Mouse (Mus musculus): ENCODE results near the gene Csmd2.

The Csmd2 gene

DNA sequence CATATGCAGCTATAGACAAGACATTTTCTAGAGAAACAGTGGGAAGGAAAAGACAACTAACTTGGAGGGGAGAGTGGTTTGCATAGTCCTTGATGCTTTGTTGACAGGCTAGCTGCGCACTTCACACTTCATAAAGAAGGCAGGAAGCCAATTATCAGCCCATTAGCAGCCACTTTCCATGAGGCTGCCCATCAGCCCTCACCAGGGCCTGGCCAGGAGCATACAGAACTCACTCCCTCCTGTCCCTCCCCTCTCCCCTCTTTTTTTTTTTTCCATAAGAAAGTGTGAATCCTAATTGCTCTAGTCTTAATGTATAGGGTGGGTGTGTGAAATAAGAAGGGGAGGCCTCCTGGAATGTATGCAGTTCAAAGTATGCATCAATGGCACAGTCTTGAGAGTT, 354.6 kb downstream of the Csmd2 start:
- no peak for DNase-seq

GRCm38 (mm10) chr4:128358751-128359150, 371.1 kb downstream of the Csmd2 start:
- no peak for DNase-seq

GRCm38 (mm10) chr4:128365851-128366250, 378.2 kb downstream of the Csmd2 start:
- no peak for DNase-seq

GRCm38 (mm10) chr4:128368088-128368487, 380.4 kb downstream of the Csmd2 start:
- DNase-seq = no peak

DNA sequence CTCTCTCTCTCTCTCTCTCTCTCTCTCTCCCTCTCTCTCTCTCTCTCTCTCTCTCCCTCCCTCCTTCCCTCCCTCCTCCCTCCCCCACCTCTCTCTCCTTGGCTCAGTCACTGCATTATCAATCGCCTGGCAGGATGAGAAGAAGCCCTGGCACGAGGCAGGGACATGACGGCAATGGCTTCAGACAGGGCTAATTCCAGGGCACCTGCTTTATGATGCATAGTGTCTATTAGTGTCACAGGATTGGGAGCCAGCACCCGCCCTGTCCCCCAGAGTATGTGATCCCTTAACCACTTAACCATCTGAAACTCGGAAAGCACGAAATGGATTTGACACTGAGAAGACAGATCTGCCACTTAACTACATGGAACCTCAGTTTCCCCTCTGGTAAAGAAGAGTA, 384.1 kb downstream of the Csmd2 start:
- DNase-seq = no peak

DNA sequence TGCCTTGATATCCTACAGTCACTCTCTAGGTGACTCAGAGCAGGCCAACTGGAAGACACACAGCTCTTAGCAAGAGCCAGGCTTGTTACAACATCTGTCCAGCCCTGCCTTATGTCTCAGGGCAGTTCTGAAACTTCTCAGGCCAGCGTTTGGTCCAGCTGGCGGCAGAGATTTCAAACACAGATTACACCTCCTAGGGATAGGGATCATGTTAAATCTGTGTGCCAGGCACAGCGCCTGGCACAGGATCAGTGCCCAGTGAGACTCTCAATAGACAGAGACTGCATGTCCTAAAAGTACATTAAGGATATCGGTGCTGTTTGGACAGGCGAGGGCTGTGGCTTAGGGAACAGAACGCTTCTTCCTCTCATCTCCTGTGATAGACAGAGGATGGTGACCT, 385.5 kb downstream of the Csmd2 start:
- DNase-seq = no peak

- no peak for DNase-seq
Observed at GRCm38 (mm10) chr4:128374051-128374450, 386.4 kb downstream of the Csmd2 start.

DNA sequence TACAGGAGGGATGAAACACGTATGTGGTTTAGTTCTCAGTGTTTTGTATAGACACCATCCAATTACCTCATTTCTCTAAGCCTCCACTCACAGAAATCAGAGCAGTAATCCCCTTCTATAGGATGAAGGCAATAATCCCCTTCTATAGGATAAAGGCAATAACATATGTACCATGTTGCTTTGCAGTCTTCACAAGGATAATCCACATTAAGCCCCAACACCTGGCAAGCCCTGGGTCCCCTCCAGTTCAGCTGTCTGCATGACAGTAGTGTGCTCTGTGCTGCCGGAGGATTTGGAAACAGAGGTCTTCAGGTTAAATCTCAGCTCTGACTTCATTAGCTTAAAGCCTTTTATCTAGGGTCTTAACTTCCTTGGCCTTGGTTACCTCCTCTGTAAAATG, 391.3 kb downstream of the Csmd2 start:
- DNase-seq = no peak

DNA sequence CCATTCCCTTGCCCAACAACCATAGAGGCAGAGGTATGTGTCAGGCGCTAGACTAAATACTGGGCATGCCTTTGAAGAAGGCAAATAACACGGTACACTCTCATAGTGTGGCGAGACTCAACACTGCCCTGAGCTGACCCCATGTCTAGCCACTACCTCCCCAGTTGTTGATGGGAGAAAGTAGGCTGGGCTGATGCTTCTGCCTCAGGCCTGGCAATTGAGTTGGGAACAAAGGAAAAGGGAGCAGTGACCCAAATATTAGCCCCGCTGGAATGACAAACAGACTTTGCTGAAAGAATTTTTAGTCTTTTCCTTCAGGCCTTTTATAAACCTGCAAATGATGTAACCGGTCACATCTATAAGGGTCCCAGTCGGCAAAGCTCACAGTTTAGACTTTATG, 393.7 kb downstream of the Csmd2 start:
- DNase-seq = no peak

- no peak for DNase-seq
Observed at GRCm38 (mm10) chr4:128383800-128384199, 396.1 kb downstream of the Csmd2 start.

DNA sequence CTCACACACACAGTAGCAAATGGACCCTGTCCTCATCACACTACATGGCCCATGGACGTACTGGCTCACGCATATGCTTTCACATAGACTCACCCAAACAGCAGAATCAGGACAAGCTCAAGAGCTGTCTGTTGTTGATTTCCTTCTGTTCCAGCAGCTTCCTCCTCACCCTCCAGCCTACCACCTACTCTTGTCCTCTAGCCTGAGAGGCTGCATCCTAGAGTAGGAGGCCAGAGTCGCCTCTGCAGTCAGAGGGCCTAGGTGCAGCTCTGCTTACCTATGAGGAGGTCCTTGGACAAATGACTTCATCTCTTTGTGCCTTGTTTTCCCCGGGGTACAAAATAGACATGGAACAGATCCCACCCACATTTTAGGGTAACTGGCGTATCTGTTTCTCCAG, 403.8 kb downstream of the Csmd2 start:
- no peak for DNase-seq

GRCm38 (mm10) chr4:128392279-128392678, 404.6 kb downstream of the Csmd2 start:
- DNase-seq = no peak

GRCm38 (mm10) chr4:128393864-128394263, 406.2 kb downstream of the Csmd2 start:
- DNase-seq = no peak

GRCm38 (mm10) chr4:128396616-128397015, 409.0 kb downstream of the Csmd2 start:
- no peak for DNase-seq

GRCm38 (mm10) chr4:128397804-128398203, 410.1 kb downstream of the Csmd2 start:
- peak in 1 of 2 experiments; percentile 17 for DNase-seq

DNA sequence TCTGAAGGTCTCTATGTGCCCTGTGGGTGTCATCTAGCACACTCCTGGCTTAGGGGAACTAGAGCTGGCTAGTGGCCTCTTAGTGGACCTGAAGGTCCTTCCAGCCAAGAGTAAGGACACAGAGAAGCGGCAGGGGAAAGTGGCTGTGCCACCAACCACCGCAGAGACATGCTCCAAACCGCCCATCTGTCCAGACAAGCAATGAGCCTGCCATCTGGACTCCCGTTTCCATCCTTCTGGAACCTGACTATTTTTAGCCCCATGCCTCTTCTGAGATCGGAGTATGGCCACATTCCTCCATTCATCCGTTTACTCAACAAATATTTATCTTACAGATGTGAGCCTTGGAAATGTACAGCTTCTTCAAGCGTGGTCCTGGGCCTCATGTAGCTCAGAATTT, 411.3 kb downstream of the Csmd2 start:
- DNase-seq = no peak

GRCm38 (mm10) chr4:128400016-128400415, 412.4 kb downstream of the Csmd2 start:
- DNase-seq = no peak

- no peak for DNase-seq
Observed at GRCm38 (mm10) chr4:128401591-128401990, 413.9 kb downstream of the Csmd2 start.

- DNase-seq = no peak
Observed at GRCm38 (mm10) chr4:128402706-128403105, 415.0 kb downstream of the Csmd2 start.

DNA sequence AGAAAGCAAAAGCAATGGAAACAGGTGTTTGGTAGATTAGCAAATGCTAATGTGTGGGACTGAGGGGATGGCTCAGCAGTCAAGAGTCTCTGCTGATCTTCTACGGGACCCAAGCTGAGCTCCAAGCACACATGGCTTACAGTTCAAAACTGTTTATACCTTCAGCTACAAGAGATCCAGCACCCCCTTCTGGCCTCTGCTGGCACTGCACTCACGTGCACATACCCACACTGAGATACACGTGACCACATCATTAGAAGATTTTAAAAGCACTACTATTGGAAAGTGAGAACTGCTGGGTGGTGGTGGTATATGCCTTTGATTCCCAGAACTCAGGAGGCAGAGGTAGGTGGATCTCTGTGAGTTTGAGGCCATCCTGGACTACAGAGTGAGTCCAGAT, 417.9 kb downstream of the Csmd2 start:
- no peak for DNase-seq

DNA sequence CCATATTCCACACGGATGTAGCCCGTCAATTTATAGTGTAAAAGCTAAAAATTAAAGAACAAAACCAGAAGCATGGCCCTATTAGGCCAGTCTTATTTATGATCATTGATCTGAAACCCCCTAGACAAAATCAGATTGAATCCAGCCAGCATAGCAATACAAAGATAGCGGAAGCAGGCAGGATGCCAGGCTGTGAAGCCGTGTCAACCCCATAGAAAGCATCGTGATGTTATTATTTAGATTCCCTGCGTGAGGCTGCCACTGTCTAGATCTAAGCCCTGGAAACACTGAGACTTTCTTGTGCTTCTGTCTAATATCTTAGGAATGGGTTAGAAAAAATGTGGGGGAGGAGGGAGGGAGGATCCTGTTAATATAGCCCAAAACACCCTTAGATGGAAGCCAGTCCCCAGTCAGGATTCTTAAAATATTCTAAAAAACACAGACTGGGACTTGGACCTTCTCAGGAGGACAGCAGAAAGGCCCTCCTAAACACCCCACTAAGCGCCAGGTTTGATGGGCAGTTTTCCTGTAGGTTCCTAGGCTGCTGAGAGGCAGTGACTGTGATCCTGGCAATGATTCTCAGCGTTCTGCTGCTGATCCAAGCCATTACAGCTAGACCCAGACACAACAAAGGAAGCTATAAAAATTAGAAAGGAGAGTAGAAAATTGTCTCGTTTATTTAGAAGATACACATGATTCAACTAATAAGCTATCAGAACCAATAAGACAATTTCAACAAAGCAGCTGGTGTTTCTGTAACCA, 419.6 kb downstream of the Csmd2 start:
- DNase-seq = no peak

- no peak for DNase-seq
Observed at GRCm38 (mm10) chr4:128411941-128412630, 424.4 kb downstream of the Csmd2 start.

GRCm38 (mm10) chr4:128414741-128415140, 427.1 kb downstream of the Csmd2 start:
- DNase-seq = no peak

DNA sequence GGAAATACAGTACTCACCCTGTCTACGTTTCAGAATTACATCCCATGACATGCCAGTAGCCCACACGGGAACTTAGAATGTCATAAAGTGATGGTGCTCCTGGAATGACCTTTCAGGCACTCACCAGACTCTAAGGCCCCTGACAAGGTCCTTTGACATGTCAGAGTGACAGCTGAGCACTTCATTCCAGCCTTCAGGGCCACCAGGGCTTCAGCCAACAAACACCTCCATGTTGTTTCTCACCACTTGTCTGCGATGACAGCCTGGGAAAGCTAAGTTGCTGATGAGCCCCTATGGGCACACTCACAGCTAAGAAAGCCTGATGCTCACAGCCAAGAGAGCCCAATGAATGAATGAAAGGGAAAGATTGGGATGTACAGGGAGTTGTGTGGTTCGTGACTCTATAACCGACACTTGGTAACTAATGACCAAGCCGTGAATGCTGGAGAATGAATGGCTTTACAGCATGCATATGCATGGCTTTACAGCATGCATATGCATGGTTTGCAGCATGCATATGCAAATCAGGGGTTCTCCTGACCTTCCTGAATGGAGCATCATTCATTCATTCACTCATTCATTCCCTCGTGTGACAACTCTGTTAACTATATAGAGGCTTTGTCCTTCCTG, 432.4 kb downstream of the Csmd2 start:
- no peak for DNase-seq

Measured in lung, adult 18-20 months (tissue).